Mouse (Mus musculus) neutrophil, adult 5-6 weeks (primary cell): ENCODE results near the gene Phc2. TPM values are rescaled to one million over a fixed set of nuclear protein-coding genes. Genes with fewer than 3 reads are reported as not detected.
A peak's percentile ranks its signal among the peaks of the same experiment; 100 is the strongest.

Experiments
- ATAC-seq: fragments of 151-379, 151-347 bp; 2 replicates; pipeline ENCODE4 v1.8.0; 2017; ENCODE audit warnings: mild to moderate bottlenecking, moderate TSS enrichment; ENCODE audit not compliant: insufficient number of reproducible peaks, poor library complexity, low FRiP score, severe bottlenecking; ENCODE audit errors: extremely low read depth
- total RNA-seq: library from RNA; stranded (forward); fragments of 200-1000 nt; gene quantifications from 2 replicates; pipeline ENCODE4 v1.2.3, GENCODE M21; 2017

Phc2 gene
- total RNA-seq, 1 experiment from 2014 or later, result 31.8 TPM

DNA sequence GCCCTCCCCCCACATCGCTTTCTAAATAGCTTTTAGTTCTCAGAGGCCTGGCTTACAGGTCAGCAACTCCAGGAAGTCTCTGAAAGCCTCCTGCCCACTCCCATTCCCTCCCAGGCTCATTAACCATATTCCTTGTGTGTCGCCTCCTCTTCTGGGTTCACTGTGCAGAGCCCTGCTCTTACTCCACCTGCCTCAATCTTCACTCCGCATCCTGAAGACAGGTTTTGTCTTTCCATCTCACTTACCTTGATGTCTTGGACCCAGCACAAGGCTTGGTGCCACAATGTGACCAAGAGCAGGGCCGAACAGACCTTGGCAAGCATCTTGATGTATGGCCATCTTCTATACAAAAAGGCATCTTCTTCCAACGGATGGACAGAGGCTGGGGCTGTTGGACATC, 104.7 kb downstream of the Phc2 start:
- no peak for ATAC-seq

DNA sequence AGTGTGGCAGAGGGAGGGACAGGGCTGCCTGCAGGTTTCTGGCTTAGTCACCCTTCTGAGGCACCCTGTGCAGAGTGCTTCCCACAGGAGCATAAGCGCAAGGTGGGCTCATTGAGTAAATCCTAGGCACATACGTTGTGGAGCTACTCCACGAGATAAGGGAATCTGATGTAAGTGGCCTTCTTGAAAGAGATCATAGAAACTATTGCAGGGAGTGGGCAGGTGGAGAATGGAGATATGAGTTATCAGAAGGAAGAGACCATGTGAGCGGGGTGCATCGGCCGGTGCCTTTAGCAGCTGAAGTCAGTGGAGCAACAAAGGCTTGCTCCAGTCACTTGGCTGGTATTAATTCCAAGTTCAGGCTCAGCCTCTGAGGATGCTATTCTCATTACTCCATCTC, 105.5 kb downstream of the Phc2 start:
- ATAC-seq, result no peak

DNA sequence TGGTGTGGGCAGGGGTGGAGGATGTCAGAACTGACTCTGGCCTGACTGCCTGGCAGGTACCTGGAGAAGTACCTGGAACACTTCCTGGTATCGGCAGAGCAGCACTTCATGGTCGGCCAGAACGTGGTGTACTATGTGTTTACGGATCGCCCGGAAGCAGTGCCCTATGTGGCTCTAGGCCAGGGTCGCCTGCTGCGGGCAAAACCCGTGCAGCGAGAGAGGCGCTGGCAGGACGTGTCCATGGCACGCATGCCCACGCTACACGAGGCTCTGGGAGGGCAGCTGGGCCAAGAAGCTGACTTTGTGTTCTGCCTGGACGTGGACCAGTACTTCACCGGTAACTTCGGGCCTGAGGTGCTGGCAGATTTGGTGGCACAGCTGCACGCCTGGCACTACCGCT, 112.4 kb downstream of the Phc2 start:
- no peak for ATAC-seq

DNA sequence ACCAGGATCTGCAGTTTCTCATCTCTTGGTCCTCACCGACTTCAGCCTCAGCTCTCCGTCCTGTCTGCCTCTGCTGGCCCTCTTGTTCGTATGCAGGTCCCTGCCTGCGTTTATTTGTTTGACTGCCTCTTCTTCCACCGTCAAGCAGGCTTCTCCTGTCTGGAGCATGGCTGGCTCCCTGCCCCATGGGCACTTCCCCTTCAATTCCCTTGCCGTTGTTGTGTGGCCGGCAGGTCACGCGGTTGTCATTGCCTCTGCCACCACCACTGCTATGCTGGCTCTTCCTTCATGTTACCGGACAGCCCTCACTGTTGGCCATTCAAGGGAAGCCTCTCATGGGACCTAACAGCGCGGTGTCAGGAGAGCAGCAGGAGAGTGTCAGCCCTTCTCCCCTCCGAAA, 113.6 kb downstream of the Phc2 start:
- ATAC-seq, result 0 out of 2 replicates have a peak, but pooled peaks have one; percentile 3

DNA sequence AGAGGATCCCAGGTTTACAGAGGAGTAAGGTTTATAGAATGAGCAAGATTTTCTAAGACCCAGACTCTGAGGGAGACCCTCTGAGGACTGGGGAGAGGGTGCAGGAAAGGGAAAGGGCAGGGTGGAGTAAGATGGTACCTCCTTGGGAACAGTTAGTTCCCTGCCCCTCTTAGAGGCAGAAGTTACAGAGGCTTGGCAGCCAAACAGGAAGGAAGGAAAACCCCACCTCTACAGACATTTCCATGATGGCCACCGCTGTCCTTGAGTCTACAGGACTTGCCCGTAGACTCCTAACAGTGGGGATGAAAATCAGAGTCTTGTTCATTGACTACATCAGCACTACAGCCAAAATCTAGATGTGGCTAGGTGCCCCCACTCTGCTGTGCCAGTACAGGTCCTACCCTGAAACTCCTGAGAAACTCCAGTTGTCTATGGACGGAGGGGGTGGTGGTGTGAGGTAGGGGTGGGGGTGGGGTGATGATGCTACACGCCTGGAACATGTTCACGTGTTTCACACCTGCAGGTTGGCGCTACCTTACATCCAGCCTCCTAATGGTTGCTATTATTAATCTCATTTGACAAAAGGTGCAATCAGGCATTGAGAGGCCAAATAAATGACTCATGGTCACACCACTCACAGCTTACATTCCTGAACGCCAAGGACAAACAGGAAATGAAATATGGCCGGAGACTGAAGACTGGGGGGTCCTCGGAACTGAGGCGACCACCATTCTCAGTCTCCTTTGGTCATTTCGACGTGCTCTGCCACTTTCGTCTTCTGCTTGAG, 115.3 kb downstream of the Phc2 start:
- ATAC-seq, result no peak

DNA sequence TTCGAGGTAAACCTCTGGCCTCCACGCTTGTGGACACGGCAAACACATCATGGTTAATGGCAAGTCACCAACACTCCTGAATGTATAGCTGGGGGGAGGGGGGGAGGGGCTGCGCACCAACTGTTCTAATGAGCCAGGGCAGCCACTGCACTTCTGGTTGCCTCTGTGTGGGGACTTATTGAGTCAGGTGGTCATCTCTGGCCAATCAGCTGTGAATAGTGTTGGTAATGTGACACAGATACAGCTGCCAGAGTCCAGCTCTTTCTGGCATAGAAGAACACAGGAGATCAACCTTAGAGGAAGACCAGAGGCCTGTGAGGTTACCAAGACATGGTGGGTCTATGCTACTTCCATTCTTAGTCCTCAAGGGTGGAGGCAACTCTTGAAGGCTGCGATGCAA, 116.2 kb downstream of the Phc2 start:
- ATAC-seq, result no peak

DNA sequence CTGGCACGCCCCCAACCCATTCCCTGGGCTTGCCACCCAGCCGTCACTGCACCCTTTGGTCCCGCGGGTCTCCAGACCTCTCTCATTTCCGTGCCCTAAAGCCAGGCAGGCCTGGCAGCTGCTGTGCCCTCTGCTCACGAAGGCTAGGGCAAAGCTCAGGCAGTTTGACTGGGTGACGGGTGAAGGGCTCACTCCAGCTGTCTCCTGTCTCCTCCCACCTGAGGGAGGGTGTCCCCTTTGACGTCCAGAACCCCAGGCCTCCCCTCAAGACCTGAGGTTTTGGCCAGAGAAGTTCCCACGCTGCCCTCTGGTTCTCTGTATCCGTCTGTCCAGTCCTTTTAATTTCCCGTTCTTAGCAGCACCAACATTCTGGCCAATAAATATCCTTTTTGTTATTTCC, 119.3 kb downstream of the Phc2 start:
- no peak for ATAC-seq

DNA sequence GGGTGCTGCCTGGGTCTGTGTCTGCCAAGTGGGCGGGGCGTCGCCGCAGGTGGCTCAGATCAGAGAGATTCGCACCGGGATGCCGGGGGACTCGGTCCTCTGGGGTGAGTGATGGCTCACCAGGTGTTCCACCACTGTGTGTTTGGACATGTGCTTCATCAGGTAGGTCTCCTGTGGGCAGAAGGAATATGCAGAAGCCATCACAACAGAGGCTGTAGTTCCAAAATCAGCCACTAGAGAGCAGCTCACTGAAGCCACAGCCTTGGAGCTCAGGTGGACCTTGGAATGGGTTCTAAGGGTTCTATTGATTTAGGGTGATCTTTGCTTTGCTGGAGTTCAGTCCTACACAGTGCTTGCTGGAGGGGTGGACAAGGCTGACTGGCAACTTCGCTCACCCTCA, 120.0 kb downstream of the Phc2 start:
- ATAC-seq, result peak; percentile 27; the same call in 1 of the 2 replicates

DNA sequence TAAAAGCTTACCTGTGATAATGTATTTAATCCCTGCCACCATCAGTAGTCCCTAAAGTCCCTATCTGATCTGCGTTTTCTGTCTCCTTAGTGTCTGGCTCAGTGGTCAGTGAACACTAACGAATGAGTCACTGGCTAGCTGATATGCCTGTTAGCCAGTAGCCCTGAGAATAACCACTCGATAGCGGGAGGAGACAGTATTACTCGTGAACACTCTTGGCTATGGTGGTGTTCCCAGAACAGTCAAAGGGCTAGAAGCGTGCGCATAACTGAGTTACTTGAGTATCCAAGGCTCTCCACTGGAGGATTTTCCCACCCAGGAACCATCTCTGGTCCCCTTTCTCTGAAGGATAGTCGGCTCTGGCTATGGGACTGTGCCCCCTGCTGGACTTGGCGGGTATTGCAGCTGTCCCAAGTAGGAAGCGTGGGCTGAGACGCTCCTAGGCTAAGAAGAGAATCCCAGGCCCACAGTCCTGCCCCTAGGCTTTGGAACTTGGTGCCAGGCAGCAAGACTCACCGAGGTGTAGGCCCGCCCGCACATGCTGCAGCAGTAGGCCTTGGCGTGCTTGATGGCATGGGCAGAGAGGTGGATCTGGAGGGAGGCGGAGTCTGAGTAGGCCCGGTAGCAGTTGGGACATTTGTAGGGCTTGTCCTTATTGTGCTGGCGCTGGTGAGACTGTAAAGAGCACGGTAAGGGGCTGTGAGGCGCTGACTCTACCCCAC, 122.2 kb downstream of the Phc2 start:
- ATAC-seq, result peak; percentile 56

DNA sequence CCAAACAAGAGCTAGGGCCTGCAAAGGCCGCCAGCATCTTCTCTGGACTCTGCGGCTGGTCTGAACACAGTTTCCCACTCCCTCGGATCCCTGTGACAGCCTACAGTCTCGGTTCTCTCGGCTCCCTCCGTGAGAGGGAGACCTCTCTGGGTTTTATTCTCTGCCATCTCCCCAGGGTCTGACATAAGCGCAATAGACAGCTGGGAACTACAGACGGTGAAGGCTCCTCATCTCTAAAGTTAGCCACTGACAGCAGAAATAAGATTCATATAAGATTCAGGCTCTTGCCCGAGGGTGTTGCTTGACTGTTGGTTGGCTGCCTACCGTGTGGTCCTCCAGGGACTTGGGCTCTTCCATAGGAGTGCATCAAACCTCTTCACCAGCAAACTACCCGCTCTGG, 123.1 kb downstream of the Phc2 start:
- no peak for ATAC-seq

DNA sequence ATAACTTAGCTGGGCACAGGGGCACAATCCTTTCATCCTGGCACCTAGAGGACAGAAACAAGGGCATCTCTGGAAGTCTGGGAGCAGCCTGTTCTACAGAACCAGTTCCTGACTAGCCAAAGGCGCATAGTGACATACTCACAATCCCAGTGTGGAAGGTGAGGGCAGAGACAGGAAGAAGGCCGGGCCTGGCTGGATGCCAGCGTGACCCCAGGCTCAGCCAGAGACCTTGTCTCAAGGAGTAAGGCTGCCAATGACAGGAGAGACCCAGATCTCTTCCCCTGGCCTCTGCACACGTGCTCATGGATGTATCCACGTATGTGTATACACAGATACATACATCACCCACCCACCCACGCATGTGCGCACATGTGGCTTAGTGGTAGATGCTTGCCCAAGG, 127.5 kb downstream of the Phc2 start:
- no peak for ATAC-seq

DNA sequence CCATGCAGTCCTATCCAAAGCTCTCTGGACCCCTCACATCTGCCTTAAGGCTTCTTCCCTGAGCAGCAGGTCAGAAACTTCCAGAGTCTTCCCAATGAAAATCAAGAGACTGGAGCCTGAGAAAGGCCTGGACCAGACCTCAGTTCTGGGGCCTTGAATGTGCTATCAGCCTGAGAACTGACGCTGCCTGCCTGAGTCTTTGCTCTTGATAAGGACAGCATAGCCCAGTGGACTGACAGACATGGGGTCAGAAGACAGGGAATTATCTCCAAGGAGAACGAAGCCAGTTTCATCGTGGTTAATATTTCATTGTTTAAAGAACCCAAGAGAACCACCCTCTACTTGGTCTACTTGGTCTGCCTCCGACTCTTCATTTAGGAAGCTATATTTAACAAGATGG, 128.1 kb downstream of the Phc2 start:
- ATAC-seq, result no peak

DNA sequence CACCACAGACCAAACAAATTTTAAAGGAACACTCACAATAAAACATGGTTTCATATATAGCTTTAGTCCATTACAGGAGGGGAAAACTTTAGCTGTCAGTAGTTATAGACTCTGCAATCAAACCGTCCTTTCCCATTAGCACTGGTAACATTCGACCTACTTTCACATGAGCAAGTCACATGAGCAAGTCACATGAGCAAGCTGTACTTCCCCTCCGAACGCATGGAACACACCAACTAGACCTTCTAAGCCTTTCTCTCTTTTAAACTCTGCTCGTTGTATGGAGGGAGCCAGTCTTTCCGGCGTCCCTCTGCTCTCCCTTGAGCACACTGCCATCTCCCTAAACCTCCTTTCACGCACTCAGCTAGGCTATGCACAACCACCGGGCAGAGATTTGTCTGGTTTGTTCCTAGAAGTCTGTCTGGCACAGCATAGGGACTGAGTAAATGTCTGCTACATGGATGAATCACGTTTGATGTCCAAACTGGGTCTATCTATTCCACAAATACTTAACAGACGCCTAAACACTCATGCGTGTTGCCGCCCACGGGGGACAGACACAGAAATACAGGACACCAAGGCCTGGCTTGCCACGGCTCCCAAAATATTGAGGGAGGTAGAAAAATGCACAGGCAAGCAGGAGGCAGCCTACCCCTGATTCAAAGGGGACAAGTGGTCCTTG, 130.6 kb downstream of the Phc2 start:
- ATAC-seq, result no peak

DNA sequence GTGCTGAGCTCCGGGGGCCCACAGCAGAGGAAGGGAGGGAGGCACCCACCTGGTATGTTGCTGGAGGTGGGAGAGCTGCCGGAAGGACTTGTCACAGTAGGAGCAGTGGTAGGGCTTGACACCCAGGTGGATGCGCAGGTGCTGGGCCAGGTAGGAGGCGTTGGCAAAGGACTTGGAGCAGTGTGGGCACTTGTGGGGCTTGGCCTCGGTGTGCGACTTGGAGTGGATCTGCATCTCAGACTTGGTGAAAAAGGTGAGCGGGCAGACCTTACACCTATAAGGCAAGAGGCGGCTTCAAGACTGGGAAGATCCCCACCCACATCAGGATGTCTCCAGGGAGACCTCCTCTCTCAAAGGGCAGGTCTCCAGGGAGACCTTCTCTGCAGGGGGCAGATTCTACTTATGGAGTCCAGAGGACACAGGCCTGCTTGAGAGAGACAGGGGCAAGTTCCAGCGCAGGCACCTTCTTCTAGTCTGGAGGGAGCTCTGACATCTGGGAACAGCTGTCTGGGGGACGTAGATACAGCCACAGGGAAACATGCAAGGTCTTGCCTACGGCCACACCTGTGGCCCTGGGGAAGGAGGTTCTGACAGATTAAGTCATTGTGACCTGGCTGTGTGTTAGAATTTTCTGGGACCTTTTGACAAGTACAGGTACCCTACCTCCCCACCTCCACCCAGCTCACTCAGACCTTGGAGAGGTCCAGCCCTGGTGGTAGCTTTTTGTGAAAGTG, 131.6 kb downstream of the Phc2 start:
- ATAC-seq, result no peak

DNA sequence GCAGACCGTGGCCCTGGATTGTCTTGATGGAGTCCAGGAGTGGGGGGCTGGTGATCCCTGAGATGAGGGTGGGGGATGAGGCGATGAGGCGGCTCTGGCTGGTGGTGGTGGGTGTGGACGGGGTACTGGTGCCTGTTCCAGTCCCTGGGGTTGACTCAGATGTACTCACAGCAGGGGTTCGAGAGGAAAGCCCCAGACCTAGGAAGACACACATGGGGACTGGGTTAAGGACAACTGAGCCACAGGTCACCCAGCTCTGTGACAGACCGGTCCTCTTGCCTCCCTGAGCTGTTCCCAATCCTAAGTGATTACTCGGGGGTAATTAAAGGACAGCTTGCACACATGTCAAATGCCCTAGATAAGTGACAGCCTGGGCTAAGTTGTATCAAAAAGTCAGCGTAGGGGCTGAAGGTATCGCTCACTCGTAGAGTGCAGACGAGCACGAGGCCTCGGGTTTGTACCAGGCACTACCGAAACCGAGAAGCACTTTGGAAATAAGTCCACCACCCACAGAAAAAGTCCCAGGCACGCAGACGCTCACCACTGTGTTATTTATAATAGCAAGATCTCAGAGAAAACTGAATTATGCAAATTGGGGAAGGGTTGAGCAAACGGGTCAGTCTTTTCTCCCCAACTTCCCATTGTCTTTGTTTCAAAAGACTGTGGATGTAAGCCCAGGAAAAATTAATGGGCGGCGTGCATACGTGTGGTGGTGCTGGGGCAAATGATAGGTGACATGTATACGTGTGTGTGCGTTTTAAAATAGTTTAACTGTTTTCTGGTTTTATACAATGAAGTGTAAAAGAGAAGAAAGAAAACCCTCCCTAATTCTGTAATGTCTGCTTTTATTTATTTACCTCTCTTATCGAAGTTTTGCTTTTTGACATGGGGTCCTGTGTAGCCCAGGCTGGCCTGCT, 132.8 kb downstream of the Phc2 start:
- ATAC-seq, result no peak

DNA sequence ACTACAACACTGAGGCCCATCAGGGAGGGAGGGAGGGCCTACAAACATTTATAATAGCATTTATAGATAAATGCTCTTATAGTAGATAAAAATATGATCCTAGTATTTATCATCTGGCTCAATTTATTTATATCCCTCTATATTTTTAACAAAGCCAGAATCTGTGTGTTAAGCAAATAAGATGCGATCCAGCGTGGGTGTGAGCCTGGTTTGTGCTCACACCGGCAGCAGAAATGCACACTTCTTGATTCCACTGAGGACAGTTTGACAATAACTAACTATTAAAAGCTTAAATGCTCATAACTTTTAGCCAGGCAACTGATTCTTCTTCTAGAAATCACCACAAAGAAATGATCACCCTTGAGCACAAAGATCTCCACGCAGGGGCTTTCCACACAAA, 133.6 kb downstream of the Phc2 start:
- ATAC-seq, result no peak

DNA sequence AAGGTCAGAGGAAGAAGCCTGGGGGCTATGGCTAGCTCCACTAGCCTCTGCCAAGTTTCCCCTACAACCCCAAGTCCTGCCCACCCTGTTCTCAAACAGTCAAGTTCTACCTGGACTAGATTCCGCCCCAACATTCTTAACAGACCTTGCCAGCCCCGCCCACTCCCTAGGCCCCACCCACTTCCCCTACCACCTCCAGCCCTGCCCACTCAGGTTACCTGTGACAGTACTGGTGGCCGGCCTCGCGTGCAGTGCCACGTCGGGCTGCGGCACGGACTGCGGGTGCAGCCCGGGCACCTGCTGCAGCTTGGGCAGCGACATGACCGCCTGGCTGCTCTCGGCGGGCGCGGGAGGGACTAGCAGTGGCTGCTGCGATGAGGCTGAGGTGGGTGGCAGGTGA, 135.1 kb downstream of the Phc2 start:
- ATAC-seq, result no peak

DNA sequence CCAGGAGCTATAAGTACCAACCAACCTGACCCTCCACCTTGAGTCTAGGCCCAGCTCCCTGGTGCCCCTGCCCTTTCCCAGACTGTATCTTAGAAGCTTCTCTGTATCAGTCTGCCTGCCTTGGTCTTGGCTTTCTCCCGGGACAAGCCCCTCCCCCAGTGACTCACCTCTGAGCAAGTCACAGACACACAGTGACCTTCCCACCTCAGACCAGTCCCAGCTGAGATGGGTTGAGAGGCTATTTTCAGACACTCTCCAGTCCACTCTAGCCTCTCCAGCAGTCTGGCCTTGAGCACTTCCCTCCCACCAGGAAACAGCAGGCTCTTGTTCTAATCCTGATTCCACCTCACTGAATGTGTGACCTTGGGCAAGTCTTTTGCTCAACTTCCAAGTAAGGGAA, 139.2 kb downstream of the Phc2 start:
- no peak for ATAC-seq
